Mouse (Mus musculus) spleen, embryonic (tissue): Measurements from ENCODE around the gene Prm1.

Experiments
- CTCF ChIA-PET: fragments of 350-600 bp; sonication (Branson Sonifier 250); formaldehyde crosslinking; loops from one replicate; lab custom pipeline; 2022; lab: Charles Lee

Gene Prm1

GRCm38 (mm10) chr16:10756168-10756567 is 49.5 kb downstream of the Prm1 start:
- CTCF ChIA-PET, result no interaction called here

GRCm38 (mm10) chr16:10754521-10755296 is 50.9 kb downstream of the Prm1 start:
- CTCF ChIA-PET, result no interaction called here

GRCm38 (mm10) chr16:10749824-10750223 is 55.8 kb downstream of the Prm1 start:
- CTCF ChIA-PET, result no interaction called here

GRCm38 (mm10) chr16:10749226-10749625 is 56.4 kb downstream of the Prm1 start:
- CTCF ChIA-PET, result no interaction called here
